Mouse (Mus musculus) forelimb bud, embryonic 11.5 days (tissue): ENCODE measurements at regions not wholly inside any gene's neighbourhood (a gene's known extent, or its start where the extent isn't known, plus 50 kb on each side); places are given as distances from the start of the nearest gene placed in this dataset.

Experiments used
- DNase-seq: peaks from one replicate; pipeline ENCODE4 v3.0.0-alpha.2; 2012; ENCODE audit warnings: low read depth, low spot score

- no peak for DNase-seq
Measured at GRCm38 (mm10) chr15:62484350-62484749, 1360.6 kb downstream of the Gsdmc2 start.

DNA sequence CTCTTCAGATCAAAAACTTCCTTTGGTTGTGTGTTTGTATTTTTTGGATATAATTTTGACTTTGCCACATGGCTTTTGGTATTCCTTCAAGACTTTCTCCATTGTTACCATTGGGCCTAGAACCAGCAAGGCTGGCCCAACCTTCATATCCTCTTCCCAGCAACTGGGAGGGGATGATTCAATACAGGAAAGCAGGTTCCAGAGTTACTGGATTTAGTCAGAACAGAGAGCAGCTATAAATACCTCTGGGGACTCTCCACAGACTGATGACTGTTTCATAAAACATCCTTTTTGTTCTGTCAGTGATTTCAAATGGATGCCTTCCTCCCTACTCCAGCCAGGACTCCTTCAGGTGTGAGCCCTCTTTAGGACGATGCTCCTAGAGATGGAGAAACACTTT lies 1361.4 kb downstream of the Gsdmc2 start:
- DNase-seq = no peak

GRCm38 (mm10) chr15:62482357-62482756 lies 1362.6 kb downstream of the Gsdmc2 start:
- DNase-seq = no peak

DNA sequence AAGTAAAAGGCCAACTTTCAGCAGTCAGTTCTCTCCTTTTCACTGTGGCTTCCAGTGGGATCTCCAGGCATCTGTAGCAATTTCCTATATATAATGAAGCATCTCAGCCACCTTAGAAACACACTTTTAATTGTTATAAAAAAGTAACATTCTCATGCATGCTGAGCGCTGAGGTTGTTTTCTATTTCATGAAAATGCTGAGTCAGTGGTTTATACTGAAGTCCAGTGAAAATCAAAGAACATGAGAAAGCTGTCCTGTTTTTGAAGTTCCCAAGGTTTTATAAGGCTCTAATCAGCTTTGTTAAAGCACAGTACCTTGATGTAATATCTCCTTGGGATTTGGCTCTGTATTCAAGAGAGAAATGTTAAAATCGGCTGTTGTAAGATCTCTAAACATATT lies 1367.2 kb downstream of the Gsdmc2 start:
- no peak for DNase-seq

GRCm38 (mm10) chr15:62476452-62476851 lies 1368.5 kb downstream of the Gsdmc2 start:
- no peak for DNase-seq

- DNase-seq = no peak
Measured at GRCm38 (mm10) chr15:62470683-62471331, 1374.2 kb downstream of the Gsdmc2 start.

GRCm38 (mm10) chr15:62468076-62468475 lies 1376.9 kb downstream of the Gsdmc2 start:
- DNase-seq = no peak

- DNase-seq = no peak
Measured at GRCm38 (mm10) chr15:62466856-62467255, 1378.1 kb downstream of the Gsdmc2 start.

GRCm38 (mm10) chr15:62465026-62465839 lies 1379.7 kb downstream of the Gsdmc2 start:
- DNase-seq = no peak

- DNase-seq = no peak
Measured at GRCm38 (mm10) chr15:62462698-62463097, 1382.3 kb downstream of the Gsdmc2 start.

- DNase-seq = no peak
Measured at GRCm38 (mm10) chr15:62461398-62462051, 1383.5 kb downstream of the Gsdmc2 start.

- no peak for DNase-seq
Measured at GRCm38 (mm10) chr15:62460724-62461123, 1384.3 kb downstream of the Gsdmc2 start.

GRCm38 (mm10) chr15:62460026-62460607 lies 1384.9 kb downstream of the Gsdmc2 start:
- DNase-seq = no peak

- peak; percentile 16 for DNase-seq
Measured at GRCm38 (mm10) chr15:62457990-62458389, 1387.0 kb downstream of the Gsdmc2 start.

- no peak for DNase-seq
Measured at GRCm38 (mm10) chr15:62457051-62457664, 1387.8 kb downstream of the Gsdmc2 start.

DNA sequence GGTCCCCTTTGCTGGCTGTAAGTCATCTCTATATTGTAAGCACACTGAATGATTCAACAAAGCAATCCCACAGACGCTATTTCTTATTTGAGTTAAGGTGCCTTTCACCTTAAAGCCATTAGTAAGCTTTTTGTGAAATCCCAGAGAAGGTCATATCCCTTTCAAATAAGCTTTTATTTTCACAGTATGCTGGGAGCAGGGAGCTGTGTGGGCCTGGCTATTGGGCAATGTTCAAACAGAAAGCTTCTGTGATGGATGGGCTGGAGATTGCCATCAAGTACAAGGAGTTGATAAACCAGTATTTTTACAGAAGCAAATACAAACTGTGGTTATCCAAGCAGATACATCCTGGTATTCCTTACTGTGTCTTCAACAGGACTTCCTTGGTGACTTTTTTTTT lies 1389.0 kb downstream of the Gsdmc2 start:
- DNase-seq = no peak

DNA sequence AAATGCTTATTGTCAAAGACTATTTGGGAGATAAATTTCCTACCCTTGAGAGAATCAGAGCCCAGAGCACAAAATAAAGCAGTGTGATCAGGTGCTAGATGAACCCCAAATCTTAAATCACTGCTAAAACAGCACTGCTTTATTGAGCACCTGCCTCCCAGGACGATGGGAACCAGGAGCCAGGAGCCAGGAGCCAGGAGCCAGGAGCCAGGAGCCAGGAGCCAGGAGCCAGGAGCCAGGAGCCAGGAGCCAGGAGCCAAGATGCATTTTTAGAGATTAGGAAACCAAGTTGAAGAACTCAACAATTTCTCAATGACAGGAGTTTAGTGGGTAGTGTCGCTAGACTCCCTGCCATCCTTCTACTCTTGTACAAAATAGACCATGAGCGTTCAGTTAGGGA lies 1396.9 kb downstream of the Gsdmc2 start:
- DNase-seq = no peak

GRCm38 (mm10) chr15:62439211-62439610 lies 1405.8 kb downstream of the Gsdmc2 start:
- no peak for DNase-seq

DNA sequence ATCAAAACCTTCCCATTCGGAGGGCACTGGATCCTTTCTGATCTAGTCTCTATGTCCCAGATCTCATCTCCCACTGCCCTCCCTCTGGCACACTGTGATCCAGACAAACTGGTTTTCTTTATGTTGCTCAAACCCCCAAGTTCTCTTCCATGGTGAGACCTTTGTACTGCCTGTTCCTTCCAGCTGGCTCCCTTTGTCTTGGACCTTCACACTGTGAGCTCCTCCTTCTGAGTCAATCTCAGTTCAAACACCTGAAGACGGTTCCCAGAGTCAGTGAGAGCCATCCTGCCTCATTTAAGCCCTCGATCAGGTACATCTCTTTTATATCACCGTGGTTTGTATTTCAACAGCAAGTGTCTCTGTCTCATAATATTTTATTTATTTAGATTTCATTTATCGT lies 1408.3 kb downstream of the Gsdmc2 start:
- DNase-seq = no peak

DNA sequence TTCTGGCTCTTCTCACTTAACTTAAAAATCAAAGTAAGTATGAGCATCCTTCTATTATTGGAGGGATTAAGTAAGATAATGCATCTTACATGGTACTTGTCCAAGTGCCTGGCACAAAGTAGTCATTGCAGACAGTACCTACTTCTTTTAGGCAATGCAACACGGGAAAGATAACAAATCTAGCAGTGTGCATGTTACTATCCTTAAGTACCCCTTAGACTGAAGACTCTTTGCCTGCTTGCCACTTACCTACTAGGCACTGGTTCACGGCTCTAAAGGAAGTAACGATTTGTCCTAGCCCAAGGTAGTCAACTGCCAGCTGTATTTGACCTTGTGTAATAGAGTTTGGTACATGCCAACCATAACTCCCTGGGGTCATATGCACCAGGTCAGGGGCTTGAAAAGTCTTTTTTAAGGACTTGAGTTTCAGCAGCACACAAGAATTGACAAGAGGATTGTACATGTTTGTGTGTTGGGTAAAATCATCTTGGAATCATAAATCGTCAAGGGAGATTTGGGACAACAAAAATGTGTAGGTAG lies 1409.8 kb downstream of the Gsdmc2 start:
- no peak for DNase-seq

GRCm38 (mm10) chr15:62432742-62433245 lies 1412.2 kb downstream of the Gsdmc2 start:
- DNase-seq = no peak
